Mouse (Mus musculus): Measurements from ENCODE around the gene Ptn. TPM values are rescaled to one million over a fixed set of nuclear protein-coding genes. Genes with fewer than 3 reads are reported as not detected.

The Ptn gene
- total and polyA plus RNA-seq, 3 experiments = not detected

DNA sequence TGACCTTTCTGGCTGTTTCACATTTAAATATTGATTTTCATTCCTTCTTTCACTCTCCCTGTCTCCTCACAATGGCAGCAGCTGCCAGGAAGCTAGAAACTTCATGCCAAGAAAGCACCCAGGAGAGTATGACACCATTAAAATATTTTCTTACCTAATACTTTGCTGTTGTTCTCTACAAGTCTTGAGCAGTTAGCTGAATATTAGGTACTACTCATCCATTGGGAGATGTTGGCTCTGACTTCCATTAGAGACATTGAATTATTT is 9.7 kb upstream of the Ptn start:
- DNase-seq (ENCODE audit: low read depth, low spot score) = no peak
- Histone ChIP-seq H3K36me3 (ENCODE audit: control insufficient read depth in 1 of 2, insufficient read depth in 2 of 2, low read length in 2 of 2) (no peaks in the 10 kb centered on the region), H3K9me3 (replicated peaks; ENCODE audit: insufficient read depth, low read length) (no peaks in the 10 kb centered on the region), H3K79me2 (ENCODE audit: control insufficient read depth, insufficient read depth, low read length, poor library complexity) (no peaks in the 10 kb centered on the region), H3K27ac (ENCODE audit: control insufficient read depth, low read depth, low read length) (no peak overlapping the region), H3K9ac (ENCODE audit: control insufficient read depth, low read depth, low read length, poor library complexity, severe bottlenecking) (no peak overlapping the region), H3K4me1 (ENCODE audit: control insufficient read depth in 1 of 2, insufficient read depth in 2 of 2, low read length in 2 of 2) (no peaks in the 10 kb centered on the region), H3K4me3 (ENCODE audit: control insufficient read depth in 1 of 2, insufficient read depth in 1 of 2, low read depth in 2 of 2, low read length in 2 of 2) (no peak overlapping the region), H3K27me3 (ENCODE audit: control insufficient read depth in 1 of 2, insufficient read depth in 2 of 2, low read length in 2 of 2) (no peaks in the 10 kb centered on the region)
- TF ChIP-seq E2F4 (IDR thresholded peaks at IDR 0.05; ENCODE audit: borderline replicate concordance, low read depth, low read length) (no peak), RAD21 (IDR thresholded peaks at IDR 0.05; ENCODE audit: low read depth, low read length) (no peak), ZC3H11A (IDR thresholded peaks at IDR 0.05; ENCODE audit: low read depth, low read length) (no peak), POLR2A (IDR thresholded peaks at IDR 0.05; ENCODE audit: control insufficient read depth in 1 of 2, insufficient read depth in 1 of 2, low read depth in 1 of 2, low read length in 2 of 2, poor library complexity in 1 of 2) (no peak), NELFE (IDR thresholded peaks at IDR 0.05; ENCODE audit: low read depth, low read length) (no peak), USF2 (IDR thresholded peaks at IDR 0.05; ENCODE audit: borderline replicate concordance in 1 of 2, insufficient read depth in 1 of 2, low read depth in 1 of 2, low read length in 2 of 2) (no peak), GATA1 (IDR thresholded peaks at IDR 0.05; ENCODE audit: low read depth, low read length) (no peak), KAT2A (conservative IDR thresholded peaks at IDR 0.05; ENCODE audit: low read depth, low read length) (no peak), ZMIZ1 (IDR thresholded peaks at IDR 0.05; ENCODE audit: low read depth, low read length) (no peak)

- TF ChIP-seq POLR2A (IDR thresholded peaks at IDR 0.05; ENCODE audit: control insufficient read depth in 1 of 2, insufficient read depth in 1 of 2, low read depth in 1 of 2, low read length in 2 of 2, poor library complexity in 1 of 2) = no peak
- no peak for TF ChIP-seq ZKSCAN1 (IDR thresholded peaks at IDR 0.05; ENCODE audit: low read depth, low read length)
- no peak for DNase-seq (ENCODE audit: low read depth, low spot score)
- Histone ChIP-seq H3K27me3 (ENCODE audit: control insufficient read depth in 1 of 2, insufficient read depth in 2 of 2, low read length in 2 of 2) (no peaks in the 10 kb centered on the region), H3K9me3 (replicated peaks; ENCODE audit: insufficient read depth, low read length) (no peaks in the 10 kb centered on the region), H3K4me3 (ENCODE audit: control insufficient read depth in 1 of 2, insufficient read depth in 1 of 2, low read depth in 2 of 2, low read length in 2 of 2) (no peak overlapping the region), H3K36me3 (ENCODE audit: control insufficient read depth in 1 of 2, insufficient read depth in 2 of 2, low read length in 2 of 2) (no peaks in the 10 kb centered on the region), H3K4me1 (ENCODE audit: control insufficient read depth in 1 of 2, insufficient read depth in 2 of 2, low read length in 2 of 2) (no peaks in the 10 kb centered on the region), H3K79me2 (ENCODE audit: control insufficient read depth, insufficient read depth, low read length, poor library complexity) (no peaks in the 10 kb centered on the region), H3K9ac (ENCODE audit: control insufficient read depth, low read depth, low read length, poor library complexity, severe bottlenecking) (no peak overlapping the region), H3K27ac (ENCODE audit: control insufficient read depth, low read depth, low read length) (no peak overlapping the region)
Measured at GRCm38 (mm10) chr6:36819019-36819783, 9.2 kb upstream of the Ptn start.

- no peaks in the 10 kb centered on the region for H3K36me3 ChIP-seq (ENCODE audit: control insufficient read depth in 1 of 2, insufficient read depth in 2 of 2, low read length in 2 of 2)
- H3K27me3 ChIP-seq (ENCODE audit: control insufficient read depth in 1 of 2, insufficient read depth in 2 of 2, low read length in 2 of 2) = no peaks in the 10 kb centered on the region
- no peaks in the 10 kb centered on the region for H3K4me1 ChIP-seq (ENCODE audit: control insufficient read depth in 1 of 2, insufficient read depth in 2 of 2, low read length in 2 of 2)
- H3K9me3 ChIP-seq (replicated peaks; ENCODE audit: insufficient read depth, low read length) = no peaks in the 10 kb centered on the region
- TF ChIP-seq POLR2AphosphoS2 (IDR thresholded peaks at IDR 0.05; ENCODE audit: low read length) (no peak), SMC3 (IDR thresholded peaks at IDR 0.05; ENCODE audit: low read depth, low read length) (no peak), POLR2A (IDR thresholded peaks at IDR 0.05; ENCODE audit: control insufficient read depth in 1 of 2, insufficient read depth in 1 of 2, low read depth in 1 of 2, low read length in 2 of 2, poor library complexity in 1 of 2) (no peak), ZC3H11A (IDR thresholded peaks at IDR 0.05; ENCODE audit: low read depth, low read length) (no peak), TAL1 (IDR thresholded peaks at IDR 0.05; ENCODE audit: low read length) (no peak)
- no peak overlapping the region for H3K4me3 ChIP-seq (ENCODE audit: control insufficient read depth in 1 of 2, insufficient read depth in 1 of 2, low read depth in 2 of 2, low read length in 2 of 2)
- no peaks in the 10 kb centered on the region for H3K79me2 ChIP-seq (ENCODE audit: control insufficient read depth, insufficient read depth, low read length, poor library complexity)
- H3K9ac ChIP-seq (ENCODE audit: control insufficient read depth, low read depth, low read length, poor library complexity, severe bottlenecking) = no peak overlapping the region
- no peak for DNase-seq (ENCODE audit: low read depth, low spot score)
- H3K27ac ChIP-seq (ENCODE audit: control insufficient read depth, low read depth, low read length) = no peak overlapping the region
Measured at GRCm38 (mm10) chr6:36818281-36819018, 8.4 kb upstream of the Ptn start.

Measured in MEL (cell line).